Mouse (Mus musculus): ENCODE measurements around the gene Klhdc8a. TPM values are rescaled to one million over a fixed set of nuclear protein-coding genes. Genes with fewer than 3 reads are reported as not detected.

Klhdc8a gene
- polyA plus RNA-seq, 1 experiment: 1.5 TPM

DNA sequence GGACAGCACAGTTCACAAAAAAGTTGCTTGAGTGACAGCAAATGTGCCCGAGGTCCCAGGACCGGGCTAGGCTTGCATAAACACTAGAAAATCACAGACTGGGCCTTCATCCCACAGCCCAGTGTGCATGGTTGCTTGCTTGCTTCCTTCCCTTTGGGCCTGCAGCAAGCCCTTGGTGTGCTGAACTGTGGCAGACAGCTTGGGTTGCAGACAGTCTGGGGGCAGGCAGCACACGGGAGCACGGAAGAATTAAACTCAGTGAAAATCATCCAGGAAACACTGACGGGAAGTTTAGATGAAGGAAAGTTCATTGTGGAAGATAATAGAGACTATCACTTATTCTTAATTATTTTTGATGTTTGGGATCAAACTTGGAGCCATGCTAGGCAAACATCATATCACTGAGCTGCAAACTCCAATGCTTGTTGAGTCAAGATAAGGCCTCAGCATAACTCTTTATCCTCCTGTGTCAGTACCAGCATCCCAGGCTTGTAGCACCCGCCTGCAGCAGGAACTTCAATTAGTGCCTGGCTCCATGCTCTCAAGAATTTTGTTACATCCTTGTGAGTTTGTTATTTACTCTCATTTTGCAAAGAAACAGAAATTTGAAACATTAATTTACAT lies 35.9 kb downstream of the Klhdc8a start:
- TF ChIP-seq CTCF (IDR thresholded peaks at IDR 0.05; ENCODE audit: extremely low read depth, insufficient read length, insufficient replicate concordance, low read depth, low read length) (no peak), POLR2A (IDR thresholded peaks at IDR 0.05; ENCODE audit: low read depth, low read length) (no peak)
- Histone ChIP-seq H3K27ac (ENCODE audit: insufficient read depth, low read depth, low read length) (peak overlapping the region; percentile 58), H3K4me1 (ENCODE audit: control insufficient read depth, insufficient read depth, insufficient read length, low read length) (peaks cover 45% of the 10 kb centered on the region), H3K27me3 (ENCODE audit: control insufficient read depth, insufficient read depth, low read length) (no peaks in the 10 kb centered on the region), H3K36me3 (ENCODE audit: control insufficient read depth, insufficient read depth, low read length) (peaks cover 43% of the 10 kb centered on the region), H3K4me3 (ENCODE audit: low read depth, low read length) (no peak overlapping the region)
- 33% methylated on average over 6 of the region's 6 CpGs for whole genome bisulfite sequencing

DNA sequence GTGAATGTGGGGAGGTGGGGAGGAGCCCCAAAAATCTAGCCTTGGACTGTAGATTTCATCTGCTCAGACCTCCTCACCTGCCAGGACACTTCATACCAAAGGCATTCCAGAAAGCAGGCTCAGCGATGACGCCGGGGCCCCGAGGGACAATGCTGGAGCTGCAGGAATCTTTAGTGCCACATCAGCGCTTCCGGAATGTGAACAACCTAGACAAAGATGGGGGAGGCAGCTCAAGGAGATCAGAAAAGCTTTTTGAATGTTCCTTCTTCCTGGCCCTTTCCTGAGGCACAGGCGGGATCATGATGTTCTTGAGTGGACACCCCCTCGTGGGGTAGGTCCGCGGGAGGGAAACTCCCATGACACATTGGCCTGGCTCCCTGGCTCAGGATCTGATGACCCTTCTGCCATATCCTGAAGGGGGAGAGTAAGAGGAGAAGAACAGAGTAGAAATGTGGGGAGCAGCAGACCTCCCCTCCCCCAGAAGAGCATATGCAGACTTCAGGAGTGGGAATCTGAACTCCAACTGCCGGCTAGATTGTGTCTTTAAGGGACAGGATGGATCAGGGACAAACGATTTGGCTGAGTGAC lies 37.0 kb downstream of the Klhdc8a start:
- WGBS: 79% methylated on average over 12 of the region's 12 CpGs
- Histone ChIP-seq H3K4me1 (ENCODE audit: control insufficient read depth, insufficient read depth, insufficient read length, low read length) (peaks cover 34% of the 10 kb centered on the region), H3K27me3 (ENCODE audit: control insufficient read depth, insufficient read depth, low read length) (no peaks in the 10 kb centered on the region), H3K27ac (ENCODE audit: insufficient read depth, low read depth, low read length) (no peak overlapping the region; the same call in 1 of the 2 replicates), H3K36me3 (ENCODE audit: control insufficient read depth, insufficient read depth, low read length) (peaks cover 32% of the 10 kb centered on the region), H3K4me3 (ENCODE audit: low read depth, low read length) (no peak overlapping the region)
- TF ChIP-seq POLR2A (IDR thresholded peaks at IDR 0.05; ENCODE audit: low read depth, low read length) (no peak), CTCF (IDR thresholded peaks at IDR 0.05; ENCODE audit: extremely low read depth, insufficient read length, insufficient replicate concordance, low read depth, low read length) (no peak)

DNA sequence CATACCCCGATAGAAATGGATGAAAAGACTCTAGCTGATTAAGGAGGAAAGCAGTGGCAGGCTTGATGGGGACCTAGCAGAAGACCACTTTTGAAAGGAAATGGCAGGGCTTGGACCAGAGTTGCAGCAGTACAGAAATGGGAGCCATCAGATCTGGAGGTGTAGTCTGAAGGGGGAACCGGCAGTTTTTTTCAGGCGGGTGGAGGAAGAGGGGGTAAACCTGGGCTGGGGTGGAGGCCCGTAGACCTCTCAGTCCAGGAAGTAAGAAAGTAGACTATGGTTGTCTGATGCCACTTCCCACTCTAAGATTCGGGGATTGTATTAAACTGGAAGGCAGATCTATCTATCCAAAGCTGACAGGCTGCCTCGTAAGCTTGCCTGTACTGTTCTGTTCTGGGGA lies 38.5 kb downstream of the Klhdc8a start:
- peaks cover 17% of the 10 kb centered on the region for H3K36me3 ChIP-seq (ENCODE audit: control insufficient read depth, insufficient read depth, low read length)
- peak overlapping the region; percentile 11; the same call in 1 of the 2 replicates for H3K27ac ChIP-seq (ENCODE audit: insufficient read depth, low read depth, low read length)
- H3K4me1 ChIP-seq (ENCODE audit: control insufficient read depth, insufficient read depth, insufficient read length, low read length): peaks cover 33% of the 10 kb centered on the region
- 75% methylated on average over 6 of the region's 6 CpGs for WGBS
- TF ChIP-seq POLR2A (IDR thresholded peaks at IDR 0.05; ENCODE audit: low read depth, low read length): no peak
- no peak for TF ChIP-seq CTCF (IDR thresholded peaks at IDR 0.05; ENCODE audit: extremely low read depth, insufficient read length, insufficient replicate concordance, low read depth, low read length)
- no peak overlapping the region for H3K4me3 ChIP-seq (ENCODE audit: low read depth, low read length)
- no peaks in the 10 kb centered on the region for H3K27me3 ChIP-seq (ENCODE audit: control insufficient read depth, insufficient read depth, low read length)

DNA sequence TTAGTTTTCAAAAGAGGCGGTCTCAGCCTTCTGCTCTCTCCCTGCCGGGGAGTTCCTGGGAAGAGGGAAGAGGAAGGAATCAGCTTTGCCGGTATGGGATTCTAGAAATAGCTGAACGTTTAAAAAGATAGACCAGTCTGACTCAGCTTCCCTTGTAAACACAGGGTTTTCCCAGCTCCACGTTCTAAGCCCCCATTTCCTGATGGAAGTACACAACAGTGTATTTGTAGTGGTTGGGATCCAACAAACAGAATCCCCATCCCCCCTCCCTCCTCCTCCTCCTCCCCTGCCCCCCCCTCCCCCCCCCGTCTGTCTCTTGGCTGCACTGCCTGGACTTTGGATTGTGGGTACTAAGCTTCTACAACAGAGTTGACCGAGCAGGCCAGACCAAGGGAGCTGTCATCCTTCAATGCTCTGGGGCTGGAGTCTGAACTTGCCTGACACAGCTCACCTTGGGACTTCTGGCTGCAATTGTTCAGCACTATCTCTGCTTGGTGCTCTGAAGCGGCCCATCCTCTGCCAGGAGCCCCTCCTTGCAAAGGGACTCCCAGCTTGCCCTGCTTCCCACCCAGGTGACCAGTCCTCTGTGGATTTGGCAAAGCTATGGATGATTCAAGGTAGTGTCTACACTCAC lies 39.7 kb downstream of the Klhdc8a start:
- WGBS: 18% methylated on average over 8 of the region's 8 CpGs
- Histone ChIP-seq H3K4me3 (ENCODE audit: low read depth, low read length) (no peak overlapping the region), H3K36me3 (ENCODE audit: control insufficient read depth, insufficient read depth, low read length) (peaks cover 6% of the 10 kb centered on the region), H3K4me1 (ENCODE audit: control insufficient read depth, insufficient read depth, insufficient read length, low read length) (peaks cover 41% of the 10 kb centered on the region), H3K27ac (ENCODE audit: insufficient read depth, low read depth, low read length) (peak overlapping the region; percentile 66; the same call in 1 of the 2 replicates), H3K27me3 (ENCODE audit: control insufficient read depth, insufficient read depth, low read length) (no peaks in the 10 kb centered on the region)
- TF ChIP-seq POLR2A (IDR thresholded peaks at IDR 0.05; ENCODE audit: low read depth, low read length) (no peak), CTCF (IDR thresholded peaks at IDR 0.05; ENCODE audit: extremely low read depth, insufficient read length, insufficient replicate concordance, low read depth, low read length) (no peak)

DNA sequence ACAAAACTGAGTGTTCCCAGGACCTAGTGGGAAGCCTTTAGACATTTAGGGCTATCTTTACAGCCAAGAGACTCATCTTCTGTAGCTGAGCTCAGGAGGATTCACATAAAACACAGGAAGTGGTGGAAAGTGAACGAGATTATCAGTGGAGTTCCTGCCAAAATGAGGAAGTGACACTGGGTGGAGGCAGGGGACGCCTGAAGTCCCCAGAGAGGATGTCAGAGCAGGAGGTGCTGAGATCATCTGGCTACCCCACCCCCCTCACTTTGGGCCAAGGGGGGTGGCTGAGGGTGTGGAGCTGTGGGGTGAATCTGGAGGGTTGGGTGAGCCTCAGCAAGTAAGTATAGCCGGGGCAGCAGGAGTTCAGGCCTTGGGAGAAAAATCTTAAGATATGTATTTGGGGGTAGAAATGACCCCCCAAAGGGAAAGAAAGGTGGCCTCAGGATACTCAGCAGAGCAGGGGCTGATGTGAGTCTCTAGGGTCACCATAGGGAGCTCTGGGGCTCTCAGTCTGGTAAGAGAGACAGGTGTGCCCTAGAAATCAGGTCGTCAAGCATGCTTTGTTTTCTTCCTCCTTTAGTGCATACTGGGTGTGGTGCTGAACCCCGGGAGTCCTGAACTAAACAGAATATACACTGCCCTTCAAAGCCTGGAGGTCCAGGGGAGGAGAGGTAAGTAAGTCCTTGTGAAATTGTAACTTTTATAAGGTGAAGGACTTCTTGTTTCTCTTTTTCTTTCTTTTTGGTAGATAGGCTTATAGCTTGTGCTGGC lies 43.5 kb downstream of the Klhdc8a start:
- Histone ChIP-seq H3K27ac (ENCODE audit: insufficient read depth, low read depth, low read length) (peak overlapping the region; percentile 58), H3K27me3 (ENCODE audit: control insufficient read depth, insufficient read depth, low read length) (no peaks in the 10 kb centered on the region), H3K4me3 (ENCODE audit: low read depth, low read length) (no peak overlapping the region), H3K4me1 (ENCODE audit: control insufficient read depth, insufficient read depth, insufficient read length, low read length) (peaks cover 25% of the 10 kb centered on the region), H3K36me3 (ENCODE audit: control insufficient read depth, insufficient read depth, low read length) (no peaks in the 10 kb centered on the region)
- WGBS: 25% methylated on average over 5 of the region's 5 CpGs
- no peak for TF ChIP-seq POLR2A (IDR thresholded peaks at IDR 0.05; ENCODE audit: low read depth, low read length)
- no peak for TF ChIP-seq CTCF (IDR thresholded peaks at IDR 0.05; ENCODE audit: extremely low read depth, insufficient read length, insufficient replicate concordance, low read depth, low read length)

DNA sequence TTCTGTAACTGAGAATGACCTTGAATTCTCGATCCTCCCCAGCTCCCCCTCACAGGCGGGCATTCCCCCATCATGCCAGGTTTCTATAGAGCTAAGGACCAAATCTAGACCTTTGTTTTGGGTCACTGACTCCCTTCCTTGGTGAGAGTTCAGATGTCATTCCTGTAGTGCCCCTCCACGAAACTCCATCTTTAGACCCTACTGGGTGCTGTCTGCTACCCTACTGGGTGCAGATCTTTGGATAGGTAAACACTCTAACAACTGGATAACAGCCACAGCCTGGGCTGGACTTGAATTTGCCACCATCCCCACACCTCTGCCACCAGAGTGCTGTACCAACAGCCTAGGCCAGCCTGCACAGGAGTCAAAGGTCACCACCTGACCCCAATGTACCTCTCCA lies 44.1 kb downstream of the Klhdc8a start:
- Histone ChIP-seq H3K27me3 (ENCODE audit: control insufficient read depth, insufficient read depth, low read length) (no peaks in the 10 kb centered on the region), H3K4me3 (ENCODE audit: low read depth, low read length) (no peak overlapping the region), H3K4me1 (ENCODE audit: control insufficient read depth, insufficient read depth, insufficient read length, low read length) (peaks cover 25% of the 10 kb centered on the region), H3K36me3 (ENCODE audit: control insufficient read depth, insufficient read depth, low read length) (no peaks in the 10 kb centered on the region), H3K27ac (ENCODE audit: insufficient read depth, low read depth, low read length) (no peak overlapping the region)
- 58% methylated on average over 3 of the region's 3 CpGs for WGBS
- no peak for TF ChIP-seq POLR2A (IDR thresholded peaks at IDR 0.05; ENCODE audit: low read depth, low read length)
- no peak for TF ChIP-seq CTCF (IDR thresholded peaks at IDR 0.05; ENCODE audit: extremely low read depth, insufficient read length, insufficient replicate concordance, low read depth, low read length)
